Mouse (Mus musculus): Measurements from ENCODE around the gene Arhgap27.

GRCm38 (mm10) chr11:103320646-103321045 lies 42.8 kb downstream of the Arhgap27 start:
- TF ChIP-seq CTCF (IDR thresholded peaks at IDR 0.05; ENCODE audit: insufficient read depth, low read depth, low read length), result no peak
- TF ChIP-seq POLR2A (IDR thresholded peaks at IDR 0.05; ENCODE audit: insufficient read depth, low read depth, low read length), result no peak
